Mouse (Mus musculus): ENCODE data around the gene Lin7a. TPM values are rescaled to one million over a fixed set of nuclear protein-coding genes. Genes with fewer than 3 reads are reported as not detected.

Gene Lin7a
- 1 to 10 TPM; 1.5 TPM for total RNA-seq (2021)

DNA sequence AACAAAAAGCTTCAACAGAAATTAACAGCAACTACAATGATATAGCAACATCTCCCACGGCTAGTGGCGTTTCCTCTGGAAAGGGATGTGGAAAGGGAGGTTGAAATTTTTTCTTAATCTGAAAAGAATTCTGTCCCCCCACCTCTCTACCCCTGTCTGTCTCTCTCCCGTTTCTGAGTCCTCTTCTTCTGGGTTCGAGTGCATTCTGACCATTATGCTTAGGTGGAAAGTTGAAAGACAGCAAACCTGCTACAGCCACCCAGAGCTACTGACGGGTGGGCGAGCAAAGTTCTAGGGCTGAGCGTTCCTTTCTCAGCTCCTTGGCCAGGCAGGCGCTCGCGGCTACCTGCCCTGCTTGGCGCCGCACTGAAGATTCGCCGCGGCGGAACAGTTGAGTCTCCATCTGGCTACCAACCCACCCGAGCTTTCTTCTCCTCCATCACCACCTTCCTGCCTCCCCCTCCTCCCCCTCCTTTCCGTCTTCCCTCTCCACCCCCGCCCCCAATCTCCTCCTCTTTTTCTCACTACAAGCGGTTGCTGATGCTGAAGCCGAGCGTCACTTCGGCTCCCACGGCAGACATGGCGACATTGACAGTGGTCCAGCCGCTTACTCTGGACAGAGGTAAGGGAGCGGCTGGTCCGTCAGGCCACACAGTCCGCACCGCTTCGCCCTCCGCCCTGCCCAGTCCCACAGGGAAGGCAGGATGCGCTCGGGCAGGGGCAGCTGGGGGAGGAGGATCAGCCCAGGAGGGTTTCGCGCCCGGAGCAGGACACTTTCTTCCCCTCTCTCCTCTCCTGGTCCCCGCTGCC, at the start of gene Lin7a:
Gene Lin7a (plus strand): TSS at position 366 of the 810 bp plus-strand sequence.
- DNase-seq = no peak

DNA sequence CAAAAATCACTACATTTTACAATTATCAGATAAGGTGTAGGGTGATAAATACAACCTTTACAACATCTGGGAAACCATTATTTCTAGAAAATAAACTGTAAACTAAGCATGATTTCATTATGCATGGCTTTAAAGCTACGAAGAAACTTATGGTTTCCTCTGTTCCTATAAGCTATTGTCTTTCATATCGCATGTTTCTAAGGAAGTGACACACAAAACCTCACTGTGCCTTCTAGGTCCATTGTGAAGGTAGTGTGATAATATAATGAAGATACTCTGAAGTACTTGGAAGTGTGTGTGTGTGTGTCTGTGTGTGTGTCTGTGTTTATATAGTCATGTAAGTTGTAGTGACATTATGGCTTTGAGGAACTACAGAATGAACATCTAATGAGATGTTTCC, 49.8 kb upstream of the Lin7a start:
- DNase-seq = no peak

DNA sequence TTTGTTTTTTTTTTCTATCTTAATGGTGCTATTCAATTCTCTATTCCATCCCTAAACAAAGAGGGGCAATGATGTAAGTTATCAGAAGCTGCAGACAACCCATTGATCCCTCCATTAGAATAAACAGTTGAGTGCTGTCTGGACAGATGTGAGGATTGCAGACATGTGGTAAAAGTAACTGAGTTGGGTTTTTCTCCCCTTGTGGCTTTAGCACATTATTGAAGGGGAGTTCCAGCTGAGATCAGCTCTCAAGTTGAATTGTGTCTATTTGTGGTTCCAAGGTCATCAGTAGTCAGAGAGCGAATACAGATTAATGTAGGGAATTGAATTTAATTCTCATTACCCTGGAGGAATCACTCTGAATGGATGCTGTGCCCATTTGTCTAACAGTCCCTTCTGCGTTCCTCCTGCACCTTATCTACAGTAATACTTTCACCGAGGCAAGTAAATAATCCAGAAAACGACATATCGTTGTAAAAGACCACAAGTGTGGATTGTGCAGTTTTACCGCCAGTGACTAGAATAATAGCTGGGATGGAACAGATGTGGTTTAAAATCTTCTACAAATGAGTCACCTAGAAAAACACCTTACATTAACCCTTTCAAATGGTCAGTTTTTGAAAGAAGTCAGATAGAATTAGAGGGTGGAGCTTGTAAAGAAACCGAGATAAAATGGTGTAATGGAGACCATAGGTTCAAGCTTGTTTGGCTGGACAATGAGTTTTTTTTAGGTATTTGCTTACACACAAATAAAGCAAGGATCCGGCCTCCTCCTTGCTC, 48.9 kb upstream of the Lin7a start:
- DNase-seq = no peak

DNA sequence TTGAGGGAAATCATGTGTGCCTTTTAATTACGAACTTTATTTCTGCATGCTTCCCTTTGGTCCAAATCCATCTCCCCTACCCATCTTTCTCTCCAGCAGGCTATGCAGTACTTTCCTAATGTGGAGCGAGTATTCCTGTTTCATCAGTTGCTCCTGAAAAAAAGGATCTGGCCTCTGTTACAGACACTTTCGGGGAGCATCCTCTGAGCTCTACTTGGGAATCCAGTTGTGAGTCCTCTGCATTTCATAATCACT, 48.4 kb upstream of the Lin7a start:
- no peak for DNase-seq

GRCm38 (mm10) chr10:107223821-107224220, 47.7 kb upstream of the Lin7a start:
- no peak for DNase-seq

GRCm38 (mm10) chr10:107224596-107225330, 46.7 kb upstream of the Lin7a start:
- no peak for DNase-seq

DNA sequence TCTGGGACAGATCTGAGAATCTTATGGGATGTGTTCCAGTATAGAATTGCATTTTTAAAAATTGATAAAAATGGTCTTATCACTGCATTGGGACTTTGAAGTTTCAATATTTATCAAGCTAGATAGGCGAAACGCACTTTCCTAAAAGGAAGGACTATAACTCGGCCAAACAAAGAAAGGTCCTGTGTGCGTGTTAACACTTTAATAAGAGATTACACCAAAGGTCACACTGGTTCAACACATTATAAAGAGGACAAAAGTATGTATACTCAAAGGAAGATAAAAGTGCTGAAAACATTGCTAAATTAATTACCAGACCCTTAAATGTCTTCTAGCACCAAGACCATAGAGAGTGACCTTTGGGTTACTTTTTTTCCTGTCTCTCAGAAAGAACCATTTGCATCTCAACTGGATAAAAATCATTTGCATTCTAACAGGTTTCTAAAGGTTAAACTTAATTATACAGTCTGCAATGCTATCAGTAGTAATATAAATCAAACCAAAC, 46.1 kb upstream of the Lin7a start:
- DNase-seq = no peak

- DNase-seq = no peak
Measured at GRCm38 (mm10) chr10:107225871-107226270, 45.6 kb upstream of the Lin7a start.

DNA sequence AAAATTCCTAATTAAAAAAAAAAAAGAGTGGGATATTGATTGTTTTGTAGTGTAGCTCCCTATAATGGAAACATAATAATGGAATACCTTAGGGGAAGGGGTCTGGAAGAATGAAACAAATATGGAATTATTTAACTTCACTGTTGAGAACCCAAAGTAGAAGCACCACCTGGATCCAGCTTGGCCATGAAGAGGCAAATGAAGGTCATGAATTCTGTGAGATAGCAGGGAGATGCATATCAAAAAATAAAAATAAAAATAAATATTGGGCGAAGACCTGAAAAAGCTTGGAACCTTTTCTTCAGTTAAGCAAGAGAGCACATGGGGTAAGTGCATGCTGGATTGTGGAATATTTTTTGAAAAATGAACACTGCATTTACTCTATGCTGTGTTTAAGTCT, 43.6 kb upstream of the Lin7a start:
- DNase-seq = no peak

- no peak for DNase-seq
Measured at GRCm38 (mm10) chr10:107228776-107229175, 42.7 kb upstream of the Lin7a start.

DNA sequence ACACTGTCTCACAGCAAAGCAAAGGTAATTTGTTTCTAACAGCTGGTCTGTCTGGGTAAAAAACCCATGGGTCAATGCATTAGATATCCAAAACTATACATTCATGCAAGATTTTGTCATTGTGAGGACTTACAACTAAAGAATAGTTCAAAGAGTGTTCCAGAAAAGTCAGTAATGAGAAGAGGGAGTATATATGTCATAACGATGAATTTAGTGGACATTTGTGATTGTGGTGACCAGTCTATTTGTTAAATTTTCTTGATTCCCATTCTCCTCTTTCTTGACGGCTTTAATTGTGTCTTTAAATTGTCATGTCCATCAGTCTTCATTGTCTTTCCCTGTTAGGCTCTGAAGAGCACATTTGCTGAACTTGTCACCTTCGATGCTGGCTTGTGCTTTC, 42.1 kb upstream of the Lin7a start:
- DNase-seq = no peak

DNA sequence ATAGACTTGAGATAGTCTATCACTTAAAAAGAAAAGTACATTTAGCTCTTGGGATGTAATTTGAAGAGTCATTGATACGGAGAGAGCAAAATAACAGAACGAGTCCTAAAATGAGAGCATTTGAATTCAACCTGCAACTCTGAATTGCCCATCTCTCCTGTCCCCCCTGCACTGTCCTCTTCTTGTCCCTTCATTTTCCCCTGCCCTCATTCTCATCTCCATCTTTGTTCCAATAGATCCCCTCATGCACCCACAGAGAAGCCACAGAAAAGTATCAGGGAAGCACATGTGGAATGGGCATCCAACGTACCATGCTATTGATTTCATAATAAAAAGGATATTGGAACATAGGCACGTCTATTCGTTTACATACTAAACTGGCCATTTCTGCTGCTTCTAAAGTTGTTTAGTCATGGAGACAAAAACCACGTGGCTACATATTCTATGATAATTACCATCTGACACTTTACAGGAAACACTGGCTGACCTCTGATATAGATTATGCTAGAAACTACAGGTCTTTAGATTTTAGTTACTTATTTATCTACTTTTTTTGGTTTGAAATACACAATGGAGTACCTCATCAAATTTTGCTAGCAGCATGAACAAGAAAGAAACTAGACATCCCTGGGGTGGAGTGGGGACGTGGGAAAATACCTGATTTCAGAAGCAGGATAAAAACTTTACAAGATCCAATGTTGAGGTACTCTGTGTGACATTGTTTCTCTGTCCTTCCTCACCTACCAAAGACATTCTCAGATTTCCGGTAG, 41.2 kb upstream of the Lin7a start:
- no peak for DNase-seq

- no peak for DNase-seq
Measured at GRCm38 (mm10) chr10:107230851-107231130, 40.7 kb upstream of the Lin7a start.

DNA sequence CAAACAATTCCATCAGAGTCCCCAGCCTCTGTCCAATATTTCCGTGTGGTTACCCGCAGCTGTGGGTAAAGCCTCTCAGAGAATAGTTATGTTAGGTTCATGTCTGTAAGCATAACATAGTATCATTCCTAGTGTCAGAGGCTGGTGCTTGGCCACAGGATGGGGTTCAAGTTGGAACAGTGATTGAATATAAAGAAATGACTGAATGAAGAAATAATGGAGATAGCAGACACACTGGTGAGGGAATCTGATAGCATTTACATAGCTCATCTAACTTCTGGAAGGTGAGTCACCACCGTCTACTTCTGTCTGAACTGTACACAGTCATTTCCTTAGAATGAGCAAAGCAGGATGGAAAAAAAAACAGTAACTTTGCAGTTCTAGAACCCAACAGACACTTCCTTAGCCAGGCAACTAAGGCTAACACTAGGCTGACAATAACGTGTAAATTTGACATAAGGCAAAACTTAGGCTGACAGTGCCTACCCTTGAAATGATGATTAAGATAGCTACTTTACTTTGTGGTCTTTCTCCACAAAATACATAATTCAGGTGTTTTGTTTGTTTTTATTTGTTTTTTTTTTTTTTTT, 40.0 kb upstream of the Lin7a start:
- DNase-seq = no peak

DNA sequence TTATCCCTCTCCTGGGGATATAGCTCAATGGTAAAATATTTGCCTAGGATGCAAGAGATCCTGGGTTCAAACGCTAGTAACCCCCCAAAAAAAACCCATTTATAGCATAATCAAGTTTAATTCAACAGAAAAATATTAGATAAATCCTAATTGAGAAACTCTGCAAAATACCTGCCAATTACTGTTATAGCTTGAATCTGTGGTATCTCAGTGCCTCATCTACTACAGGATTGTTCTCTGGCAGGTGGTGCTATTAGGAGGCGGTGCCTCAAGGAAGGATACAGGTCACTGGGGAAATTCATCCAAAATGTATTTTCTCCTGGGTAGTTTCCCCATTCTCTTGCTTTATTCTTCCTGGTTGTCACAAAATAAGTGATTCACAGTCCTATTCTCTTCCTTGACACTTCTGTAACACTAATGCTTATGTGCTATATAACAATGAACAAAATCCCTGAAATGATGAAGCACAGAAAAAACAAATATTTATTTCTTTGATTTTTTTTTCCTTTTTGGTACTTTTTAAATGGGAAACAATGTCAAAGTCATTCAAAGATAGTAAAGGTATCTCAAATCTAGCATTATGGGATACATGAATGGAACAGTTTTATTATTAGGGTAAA, 38.9 kb upstream of the Lin7a start:
- DNase-seq = no peak

DNA sequence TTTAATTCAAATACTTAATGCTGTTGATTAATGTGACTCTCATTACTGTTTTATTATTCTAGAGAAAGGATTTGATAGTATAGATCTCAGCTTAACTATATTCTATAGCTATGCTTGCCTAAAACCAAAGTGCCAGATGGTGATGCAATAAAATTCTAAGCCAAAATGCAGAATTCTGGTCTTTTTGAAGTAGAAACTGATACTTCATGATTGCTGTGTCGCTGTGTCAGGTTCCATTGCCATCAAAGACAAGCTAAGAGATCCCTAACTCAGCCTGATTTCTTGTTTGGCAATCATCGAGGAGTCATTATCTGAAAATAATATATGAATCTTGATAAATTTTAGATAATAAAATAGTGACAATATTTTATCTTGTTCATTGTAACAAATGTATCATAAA, 38.3 kb upstream of the Lin7a start:
- DNase-seq = no peak

GRCm38 (mm10) chr10:107233825-107234224, 37.7 kb upstream of the Lin7a start:
- no peak for DNase-seq

DNA sequence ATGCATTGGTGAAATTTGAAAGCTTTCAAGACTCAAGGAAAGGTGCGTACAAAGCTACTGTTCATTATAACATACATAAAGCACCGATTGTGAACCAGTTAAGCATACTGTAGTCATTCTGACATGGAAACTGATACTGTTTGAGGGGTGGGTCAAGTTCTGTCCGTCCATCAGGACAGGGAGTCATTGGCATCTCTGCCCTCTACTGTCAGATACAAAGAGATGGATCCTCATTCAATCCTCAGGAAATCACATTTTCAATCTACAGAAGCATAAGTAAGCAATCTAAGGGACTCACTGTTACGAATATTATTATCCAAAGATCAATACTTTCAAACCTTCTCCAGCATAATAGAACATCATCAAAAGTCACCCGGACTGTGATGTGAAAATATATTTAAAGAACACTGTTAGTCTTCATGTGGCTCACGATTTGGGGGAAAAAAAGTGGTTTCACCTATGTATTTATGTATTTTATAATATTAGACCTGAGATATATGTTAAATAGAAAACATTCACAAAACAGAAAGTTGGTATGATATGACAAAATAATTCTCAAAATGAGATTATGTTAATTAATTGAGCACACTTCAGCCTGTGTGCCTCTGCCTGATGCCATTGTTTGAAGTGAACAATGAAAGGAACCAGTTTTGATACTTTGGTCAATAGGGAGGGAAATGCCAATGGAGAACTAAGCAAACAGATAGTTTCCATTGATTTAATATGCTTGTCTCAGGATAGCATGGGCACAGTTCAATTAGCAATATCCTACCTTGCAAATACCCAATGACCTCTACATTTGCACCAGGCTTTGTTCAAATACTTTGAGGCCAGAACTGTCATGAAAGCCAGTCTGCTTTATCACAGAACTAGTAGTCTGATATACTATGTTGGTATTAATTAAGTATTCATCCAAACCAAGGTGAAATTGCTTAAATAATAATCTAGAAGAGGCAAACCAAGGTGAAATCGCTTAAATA, 36.8 kb upstream of the Lin7a start:
- DNase-seq = no peak

DNA sequence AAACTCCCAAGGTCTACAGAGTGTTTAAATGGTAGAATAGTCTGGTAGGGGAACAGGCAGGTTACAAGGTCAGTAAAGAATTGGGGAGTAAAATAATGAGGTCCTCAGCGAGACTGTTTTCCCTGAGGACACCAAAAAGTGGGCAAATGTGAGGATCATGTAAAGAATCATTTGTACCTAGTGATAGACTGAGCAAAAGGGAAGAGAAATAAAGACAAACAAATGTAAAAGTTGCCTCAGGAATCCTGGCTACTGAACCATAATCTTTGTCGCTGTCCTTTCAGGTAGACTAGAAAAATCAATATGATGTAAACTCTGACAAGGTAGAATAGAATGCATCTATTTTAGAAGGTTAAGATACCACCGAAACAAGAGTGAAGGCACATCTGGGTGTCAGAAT, 36.0 kb upstream of the Lin7a start:
- no peak for DNase-seq

GRCm38 (mm10) chr10:107236211-107236610, 35.3 kb upstream of the Lin7a start:
- no peak for DNase-seq

- no peak for DNase-seq
Measured at GRCm38 (mm10) chr10:107237076-107237475, 34.4 kb upstream of the Lin7a start.
